Mouse (Mus musculus): ENCODE measurements around the gene Mast3. TPM values are rescaled to one million over a fixed set of nuclear protein-coding genes. Genes with fewer than 3 reads are reported as not detected.

Mast3 gene
- total RNA-seq, 2 experiments from 2014 or later = 16.7 to 48.7 TPM

DNA sequence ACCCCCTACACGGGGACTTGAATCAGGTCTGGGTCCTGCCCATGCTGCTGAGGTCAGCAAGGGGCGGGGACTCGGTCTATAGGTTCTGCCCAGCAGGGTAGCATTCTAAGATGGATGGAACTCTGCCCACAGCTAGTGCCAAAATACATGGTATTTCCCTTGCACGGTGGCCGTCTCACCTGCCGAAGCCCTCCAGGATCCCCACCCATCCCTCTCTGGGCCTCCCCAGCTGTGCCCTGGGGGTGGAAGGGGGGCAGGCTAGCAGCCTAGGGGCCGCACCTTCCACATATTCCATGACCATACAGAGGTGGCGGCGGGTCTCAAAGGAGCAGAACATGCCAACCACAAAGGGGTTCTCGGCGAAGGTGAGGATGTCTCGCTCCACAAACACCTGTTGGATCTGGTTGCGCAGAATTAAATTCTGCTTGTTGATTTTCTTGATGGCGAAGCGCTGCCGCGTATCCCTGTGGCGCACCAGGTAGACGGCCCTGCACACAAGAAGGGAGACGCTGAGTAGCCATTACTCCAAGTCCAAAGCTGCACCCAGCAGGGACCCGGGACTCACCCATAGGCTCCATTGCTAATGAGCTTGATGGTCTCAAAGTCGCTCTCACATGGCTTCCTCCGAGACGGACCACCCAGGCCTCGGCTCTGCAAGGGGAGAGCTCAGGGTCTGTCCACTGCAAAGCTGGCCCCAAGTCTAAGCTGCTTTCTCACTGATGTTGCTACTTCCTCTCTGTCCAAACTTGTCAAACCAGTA lies 18.4 kb downstream of the Mast3 start:
- no peak for ATAC-seq (replicated peaks; ENCODE audit: poor library complexity)

DNA sequence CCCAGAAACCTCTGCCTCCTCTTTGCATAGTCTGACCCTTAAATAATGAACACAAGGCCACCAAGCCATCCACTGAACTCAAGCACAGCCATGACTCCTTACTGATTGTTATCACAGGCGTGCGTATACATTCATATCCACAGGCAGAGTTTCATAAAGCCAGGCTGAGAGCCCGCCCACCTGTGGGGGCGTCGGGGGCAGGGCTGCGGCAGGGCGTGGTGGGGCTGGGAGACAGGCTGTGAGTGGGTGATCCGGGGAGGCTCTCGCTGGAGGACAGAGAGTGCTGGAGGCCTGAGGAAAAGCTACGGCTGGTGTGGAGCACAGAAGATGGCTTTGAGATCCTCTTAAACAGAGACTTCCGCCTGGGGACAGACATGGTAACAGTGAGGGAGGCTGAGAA lies 24.8 kb downstream of the Mast3 start:
- ATAC-seq (replicated peaks; ENCODE audit: poor library complexity) = no peak

DNA sequence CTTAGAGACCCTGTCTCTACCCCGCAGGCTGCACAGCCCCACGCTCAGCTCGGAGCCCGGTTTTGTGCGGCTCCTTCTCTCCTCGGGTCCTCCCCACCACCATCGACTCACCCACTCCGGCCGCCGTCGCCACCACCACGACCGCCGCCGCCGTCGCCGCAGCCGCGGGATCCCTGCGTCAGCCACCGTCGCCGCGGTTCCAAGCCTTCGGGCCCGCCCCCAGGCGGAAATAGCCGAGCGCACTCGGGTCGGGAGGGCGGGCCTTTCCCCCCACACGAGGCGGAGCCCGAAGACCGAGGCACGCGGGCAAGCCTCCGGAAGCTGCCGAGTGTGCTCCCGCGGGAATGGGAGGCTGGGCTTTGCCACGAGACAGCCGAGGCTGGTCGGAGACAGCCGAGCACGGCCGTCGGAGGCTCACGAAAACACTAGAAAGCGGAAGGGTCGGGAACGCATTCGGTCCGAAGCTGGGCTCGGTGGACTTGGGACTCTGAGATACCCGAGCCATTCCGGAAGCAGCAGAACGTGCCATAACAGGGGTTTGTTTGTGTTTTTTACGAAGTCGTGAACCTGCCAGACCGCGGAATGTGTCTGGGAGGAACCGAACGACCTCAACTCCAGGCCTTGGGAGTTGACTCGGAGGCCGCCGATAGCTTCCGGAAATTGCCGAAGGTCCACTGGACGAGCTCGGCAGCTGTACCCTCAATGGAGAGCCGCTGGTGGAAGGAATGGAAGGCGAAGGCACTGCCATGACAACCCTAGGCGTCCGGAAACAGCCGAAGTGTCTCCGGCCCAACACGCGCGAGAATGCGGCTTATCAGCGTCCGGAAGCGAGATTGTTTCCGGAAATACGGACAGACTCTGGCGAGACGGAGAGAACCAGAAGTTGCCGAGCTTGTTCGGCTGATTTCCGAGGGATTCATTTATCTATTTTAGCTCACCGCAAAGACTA lies 28.1 kb downstream of the Mast3 start, which contains the start of gene Pik3r2:
Gene Pik3r2, minus strand, starts transcription at position 218 of the 949 bp plus-strand sequence.
- ATAC-seq (replicated peaks; ENCODE audit: poor library complexity) = peak; percentile 81

DNA sequence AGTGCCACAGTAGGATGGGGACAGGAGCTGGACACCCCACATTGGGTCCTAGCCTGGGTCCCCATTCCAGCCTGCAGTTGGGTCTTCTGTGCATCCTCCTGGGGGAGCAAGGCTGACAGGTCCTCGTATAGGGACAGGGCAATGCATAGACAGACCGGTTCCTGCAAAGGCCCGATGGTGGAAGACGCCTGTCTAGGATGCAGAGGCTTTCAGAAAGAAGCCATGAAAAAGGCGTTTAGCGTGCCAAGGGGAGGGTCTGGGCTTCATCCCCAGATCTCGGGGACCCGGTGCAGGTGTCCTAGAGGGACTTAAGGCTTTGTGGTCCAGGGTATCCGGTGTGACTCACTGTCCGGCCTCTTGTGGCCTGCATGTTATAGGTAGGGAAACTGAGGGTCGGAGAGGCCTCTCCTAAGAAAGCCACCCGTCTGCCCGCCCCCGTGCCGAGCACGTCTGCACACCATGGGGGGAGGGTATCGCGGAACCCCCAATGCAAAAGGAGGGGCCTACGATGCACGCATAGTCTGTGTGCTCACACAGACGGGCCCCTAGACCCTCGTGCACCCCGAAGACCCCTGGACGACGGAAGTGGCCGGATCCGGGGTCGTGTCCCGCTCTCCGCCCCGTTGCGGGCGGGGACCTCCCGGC lies 28.9 kb downstream of the Mast3 start:
- no peak for ATAC-seq (replicated peaks; ENCODE audit: poor library complexity)

DNA sequence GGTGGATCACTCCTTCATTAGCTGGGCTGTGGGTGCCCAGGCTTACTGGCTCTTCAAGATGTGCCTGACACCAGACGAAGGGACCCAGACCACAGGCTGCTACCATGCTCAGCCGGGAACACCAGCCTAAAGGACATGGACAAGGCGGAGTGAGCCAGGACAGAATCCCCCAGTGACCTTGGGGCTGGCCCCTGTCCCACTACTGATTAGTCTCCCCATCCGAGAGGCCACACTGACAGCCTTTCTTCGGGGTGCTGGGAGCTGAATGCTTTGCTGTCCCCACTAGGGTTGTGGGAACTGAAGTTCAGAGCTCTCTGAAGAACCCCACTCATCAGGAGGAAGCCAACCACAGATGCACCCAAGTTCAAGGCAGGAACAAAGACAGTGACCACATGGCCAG lies 29.6 kb downstream of the Mast3 start:
- no peak for ATAC-seq (replicated peaks; ENCODE audit: poor library complexity)

DNA sequence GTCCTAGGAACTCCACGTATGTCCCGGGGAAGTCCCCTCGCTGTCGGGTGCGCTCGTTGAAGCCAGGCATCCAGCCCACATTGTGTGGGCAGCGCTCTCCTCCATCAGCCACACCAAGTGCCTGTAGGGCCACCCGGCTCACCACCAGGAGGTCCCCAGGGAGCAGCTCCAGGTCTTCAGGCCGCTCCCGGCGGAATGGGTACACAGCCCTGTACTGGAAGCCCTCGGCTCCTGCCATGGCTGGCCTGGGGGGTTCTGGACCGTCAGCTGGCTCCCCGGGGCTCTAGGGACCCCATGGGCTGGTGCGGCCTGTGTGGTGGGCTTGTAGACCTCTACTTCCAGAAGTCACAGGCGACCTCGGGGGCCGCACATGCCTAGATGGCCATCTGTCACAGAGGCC lies 30.1 kb downstream of the Mast3 start:
- ATAC-seq (replicated peaks; ENCODE audit: poor library complexity) = no peak

DNA sequence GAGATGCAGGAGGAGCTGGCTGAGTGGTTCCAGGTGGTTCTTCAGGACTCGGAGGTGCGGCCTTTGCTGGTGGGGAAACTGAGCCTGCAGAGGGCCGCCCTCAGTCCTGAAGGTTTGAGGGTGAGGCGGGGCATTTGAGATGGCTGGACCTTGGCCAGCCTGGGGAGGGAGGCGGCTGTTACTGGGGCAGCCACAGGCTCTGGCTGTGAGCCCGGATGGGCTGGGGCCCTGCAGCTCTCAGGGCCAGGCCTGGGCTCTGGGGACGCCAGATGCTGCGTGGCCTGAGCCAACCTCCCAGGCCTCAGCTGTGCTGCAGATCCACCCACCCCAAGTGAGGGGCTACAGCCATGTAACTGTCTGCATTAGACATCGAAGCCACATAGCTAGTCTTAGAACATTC lies 31.0 kb downstream of the Mast3 start:
- no peak for ATAC-seq (replicated peaks; ENCODE audit: poor library complexity)

DNA sequence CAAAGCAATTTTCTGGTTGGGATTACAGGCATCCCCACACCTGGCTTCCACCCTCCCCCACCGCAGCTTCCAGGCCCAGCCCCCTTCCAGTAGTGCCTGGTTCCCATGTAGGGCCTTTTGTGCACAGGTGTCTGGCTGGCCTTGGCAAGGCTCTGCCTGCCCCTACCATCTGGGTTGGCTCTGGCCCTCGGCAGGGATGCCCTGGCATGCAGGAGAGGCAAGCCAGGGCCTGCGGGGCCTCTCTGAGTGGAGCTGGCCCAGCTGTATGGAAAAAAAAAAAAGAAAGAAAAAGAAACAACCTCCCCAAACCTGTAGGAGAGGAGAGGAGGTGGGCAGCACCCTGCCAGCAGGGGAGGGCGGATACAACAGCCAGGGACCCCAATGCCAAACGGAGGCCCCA lies 31.4 kb downstream of the Mast3 start:
- no peak for ATAC-seq (replicated peaks; ENCODE audit: poor library complexity)

DNA sequence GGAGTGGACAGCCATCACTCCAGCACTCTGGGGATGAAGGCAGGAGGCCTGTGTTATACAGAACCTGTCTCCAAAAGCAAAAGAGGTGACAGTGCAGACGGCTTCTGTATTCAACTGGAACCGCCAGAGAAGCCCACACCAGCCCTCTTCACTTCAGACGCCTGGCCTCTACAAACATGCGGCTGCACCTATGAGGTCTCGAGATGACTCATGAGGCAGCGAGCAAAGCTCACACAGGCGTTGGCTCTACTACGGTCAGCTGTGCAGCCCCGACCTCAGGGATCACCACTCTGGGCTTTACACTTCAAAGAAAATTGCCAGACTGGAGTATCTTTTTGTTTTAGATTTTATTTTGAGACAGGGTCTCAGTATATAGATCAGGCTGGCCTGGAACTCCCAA lies 32.0 kb downstream of the Mast3 start:
- ATAC-seq (replicated peaks; ENCODE audit: poor library complexity) = no peak

DNA sequence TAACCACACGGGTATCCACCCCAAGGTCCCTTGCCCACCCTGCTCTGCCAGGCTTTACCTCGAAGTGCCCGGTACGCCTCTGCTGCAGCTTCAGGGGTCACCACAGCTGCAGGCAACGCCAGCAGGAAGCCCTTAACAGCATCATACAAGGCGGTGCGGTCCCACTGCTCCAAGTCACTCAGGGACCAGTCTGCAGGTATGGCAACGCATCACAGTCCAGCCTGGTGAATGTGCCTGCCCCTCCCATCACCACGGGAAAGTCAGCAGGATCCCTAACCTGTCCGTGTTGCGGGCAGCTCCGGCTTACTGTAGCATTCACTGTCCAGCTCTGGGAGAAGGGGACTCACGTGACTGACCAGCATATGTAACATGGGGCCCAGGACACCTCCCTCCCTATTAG lies 32.8 kb downstream of the Mast3 start:
- no peak for ATAC-seq (replicated peaks; ENCODE audit: poor library complexity)

DNA sequence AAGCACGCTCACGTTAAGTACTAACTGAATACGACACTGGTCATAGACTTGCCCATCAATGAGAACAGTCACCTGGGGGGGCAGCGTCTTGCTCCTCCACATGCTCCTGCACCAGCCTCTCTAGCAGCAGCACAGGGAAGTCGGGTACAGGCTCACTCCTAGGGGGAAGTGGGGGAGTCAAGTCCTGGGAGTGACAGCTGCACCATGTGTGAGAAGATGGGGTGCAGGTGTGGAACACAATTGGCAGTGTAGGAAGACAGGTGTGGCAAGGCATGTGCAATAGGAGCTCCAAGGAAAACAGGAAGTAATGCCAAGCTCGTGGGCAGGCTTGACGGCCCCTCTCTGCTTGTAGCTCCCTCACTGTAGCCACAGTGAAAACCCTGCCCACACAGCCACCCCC lies 33.6 kb downstream of the Mast3 start:
- no peak for ATAC-seq (replicated peaks; ENCODE audit: poor library complexity)

DNA sequence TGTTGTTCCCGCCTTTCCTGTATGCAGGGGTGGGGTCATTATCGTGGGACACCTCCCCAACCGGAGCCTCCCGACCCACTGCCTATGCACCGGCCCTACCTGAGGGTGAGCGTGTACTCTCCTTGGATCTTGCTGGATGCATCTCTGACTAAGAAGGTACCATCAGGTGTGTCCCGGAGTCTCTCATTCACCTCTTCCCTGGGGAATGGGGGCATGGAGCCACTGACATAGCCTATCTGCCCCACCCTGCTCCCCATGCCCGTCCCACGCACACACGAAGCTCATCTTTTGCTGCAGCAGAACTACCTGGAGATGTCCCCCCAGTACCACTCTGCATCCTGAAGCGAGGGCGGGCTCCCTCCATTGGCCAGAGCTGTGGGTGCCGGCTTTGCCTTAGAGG lies 34.1 kb downstream of the Mast3 start:
- ATAC-seq (replicated peaks; ENCODE audit: poor library complexity) = no peak

DNA sequence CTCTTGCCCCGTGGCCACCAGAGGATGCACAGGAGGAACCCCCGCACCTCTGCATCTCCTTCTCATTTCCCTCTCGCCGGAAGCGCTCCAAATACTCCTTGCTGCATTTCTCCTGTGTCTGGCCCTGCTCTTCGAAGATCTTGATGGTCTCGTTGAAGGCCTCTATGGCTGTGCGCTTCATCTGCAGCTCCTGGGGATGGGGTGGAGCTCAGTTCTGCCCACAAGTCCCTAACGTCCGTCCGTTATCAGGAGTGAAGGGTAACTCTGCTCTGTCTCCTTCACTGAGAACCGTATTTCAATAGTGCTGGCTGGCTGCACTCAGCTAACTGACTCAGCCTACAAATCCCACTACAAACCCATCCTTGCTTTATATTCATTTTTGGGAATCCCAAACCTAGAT lies 35.0 kb downstream of the Mast3 start:
- ATAC-seq (replicated peaks; ENCODE audit: poor library complexity) = 0 out of 2 replicates have a peak, but pooled peaks have one; percentile 12

DNA sequence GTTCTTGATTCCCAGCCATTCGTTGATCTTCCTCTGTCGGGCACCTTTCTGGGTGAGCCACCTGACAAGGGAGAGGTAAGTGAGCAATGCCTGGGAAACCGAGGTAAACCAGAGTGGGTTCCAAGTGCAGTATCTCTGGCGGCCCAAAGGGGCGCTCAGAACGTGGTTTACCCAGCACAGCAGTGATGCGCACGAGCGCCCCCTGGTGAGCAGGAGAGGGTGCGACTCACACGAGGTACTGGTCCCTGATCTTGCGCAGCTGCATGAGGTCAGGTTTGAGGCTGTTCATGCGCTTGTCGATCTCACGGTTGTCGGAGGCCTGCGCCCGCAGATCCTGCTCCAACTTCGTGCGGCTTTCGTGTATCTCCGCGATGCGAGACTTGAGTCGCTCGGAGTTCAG lies 35.5 kb downstream of the Mast3 start:
- peak; percentile 79 for ATAC-seq (replicated peaks; ENCODE audit: poor library complexity)

DNA sequence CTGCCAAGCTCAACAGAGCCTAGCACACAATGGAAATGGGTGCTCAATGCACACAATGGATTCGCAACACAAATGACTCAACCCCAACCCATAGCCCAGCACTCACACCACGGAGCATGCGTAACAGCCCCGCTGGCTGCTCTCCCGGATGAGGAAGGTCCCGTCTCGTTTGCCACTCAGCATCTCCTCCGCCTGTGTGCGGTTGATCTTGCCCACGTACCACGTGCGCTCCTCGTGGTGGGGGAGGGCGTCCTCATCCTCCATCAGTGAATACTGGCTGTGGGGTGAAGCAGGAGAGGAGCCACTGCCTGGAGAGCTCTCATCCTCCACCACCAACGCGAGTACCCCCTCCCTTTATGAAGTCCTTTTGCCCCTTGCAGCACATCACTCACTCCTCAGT lies 35.9 kb downstream of the Mast3 start:
- ATAC-seq (replicated peaks; ENCODE audit: poor library complexity) = no peak

DNA sequence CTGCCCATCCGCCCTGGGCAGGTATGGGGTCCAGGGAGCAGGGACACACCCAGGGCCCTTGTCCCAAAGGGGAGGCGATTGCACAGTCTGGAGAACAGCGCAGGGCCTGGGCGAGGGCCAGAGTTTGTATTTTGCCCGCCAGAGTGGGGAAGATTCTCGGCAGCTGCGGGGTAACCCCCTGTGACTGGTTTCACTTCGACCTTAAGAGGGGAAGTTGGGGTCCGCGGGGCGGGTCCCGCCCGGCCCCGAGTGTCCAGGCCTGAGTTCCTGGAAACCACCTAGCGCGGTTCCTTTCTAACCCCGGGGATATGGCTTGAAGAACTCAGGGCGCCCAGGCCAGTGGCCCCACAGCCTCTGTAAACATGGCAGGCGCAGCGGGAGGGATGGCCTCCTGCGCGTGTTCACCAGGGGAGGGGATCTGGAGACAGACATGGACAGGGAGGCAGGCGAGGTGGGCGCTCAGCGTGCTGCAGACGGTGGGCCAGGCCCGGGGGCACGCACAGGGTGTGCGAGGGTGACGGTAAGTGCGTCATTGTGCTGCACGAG lies 36.5 kb downstream of the Mast3 start:
- ATAC-seq (replicated peaks; ENCODE audit: poor library complexity) = no peak

DNA sequence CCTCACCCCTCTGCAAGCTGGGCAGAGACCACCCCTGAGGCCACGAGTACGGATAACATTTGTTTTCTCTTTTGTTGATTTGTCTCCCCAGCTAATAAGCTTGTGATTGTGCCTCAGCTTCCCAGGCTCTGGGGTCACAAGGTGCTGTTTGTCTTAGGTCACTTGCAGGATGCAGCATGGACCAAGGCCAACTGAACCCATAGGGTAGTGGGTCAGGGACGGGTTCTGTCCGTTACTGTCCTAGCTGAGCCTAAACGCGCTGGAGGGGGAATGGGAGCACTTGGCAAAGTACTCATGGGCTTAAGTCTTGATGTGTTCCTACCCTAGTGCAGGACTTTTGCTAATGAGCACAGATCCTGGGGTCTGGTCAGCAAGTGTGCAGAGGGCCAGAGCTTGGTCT lies 37.4 kb downstream of the Mast3 start:
- ATAC-seq (replicated peaks; ENCODE audit: poor library complexity) = no peak

DNA sequence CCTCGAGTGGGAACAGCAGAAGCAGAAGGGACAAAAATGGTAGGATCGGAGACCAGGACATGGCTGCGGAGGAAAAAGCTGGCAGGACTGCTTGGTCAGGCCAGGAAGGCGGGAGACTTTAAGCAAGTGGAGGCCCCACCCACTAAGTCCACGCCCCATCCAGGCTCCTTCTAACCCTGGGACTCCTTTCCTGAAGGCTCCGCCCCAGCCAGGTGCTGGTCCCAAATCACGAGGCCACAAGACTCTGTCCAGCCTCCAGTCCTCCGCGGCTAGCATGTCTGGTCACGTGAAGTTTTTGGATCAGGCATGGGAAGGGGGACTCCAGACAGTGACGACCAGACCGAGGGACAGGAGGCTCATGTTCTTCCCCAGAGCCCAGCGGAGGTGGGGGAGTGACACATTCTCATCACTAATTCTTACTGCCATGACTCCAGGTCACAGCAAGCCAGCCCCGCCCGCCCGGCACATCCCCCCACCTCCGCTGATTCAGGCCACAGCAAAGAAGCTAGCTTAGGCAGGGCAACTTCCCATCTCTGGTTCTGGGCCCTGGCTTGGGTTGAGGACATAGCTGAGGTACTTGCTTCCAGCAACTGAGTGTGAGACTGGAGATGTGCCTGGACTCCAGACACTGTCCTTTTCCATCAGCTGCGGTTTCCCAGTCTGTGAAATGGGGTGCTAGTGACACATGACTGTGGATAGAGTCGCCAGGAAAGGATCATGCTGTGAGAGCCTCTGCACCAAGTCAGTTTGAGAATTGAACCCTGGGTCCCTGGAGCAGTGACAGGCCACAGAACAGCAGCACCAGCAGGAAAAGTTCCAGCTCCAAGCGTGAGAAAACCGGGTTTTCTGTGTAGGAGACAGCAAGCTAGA lies 38.0 kb downstream of the Mast3 start:
- 0 out of 2 replicates have a peak, but pooled peaks have one; percentile 15 for ATAC-seq (replicated peaks; ENCODE audit: poor library complexity)

DNA sequence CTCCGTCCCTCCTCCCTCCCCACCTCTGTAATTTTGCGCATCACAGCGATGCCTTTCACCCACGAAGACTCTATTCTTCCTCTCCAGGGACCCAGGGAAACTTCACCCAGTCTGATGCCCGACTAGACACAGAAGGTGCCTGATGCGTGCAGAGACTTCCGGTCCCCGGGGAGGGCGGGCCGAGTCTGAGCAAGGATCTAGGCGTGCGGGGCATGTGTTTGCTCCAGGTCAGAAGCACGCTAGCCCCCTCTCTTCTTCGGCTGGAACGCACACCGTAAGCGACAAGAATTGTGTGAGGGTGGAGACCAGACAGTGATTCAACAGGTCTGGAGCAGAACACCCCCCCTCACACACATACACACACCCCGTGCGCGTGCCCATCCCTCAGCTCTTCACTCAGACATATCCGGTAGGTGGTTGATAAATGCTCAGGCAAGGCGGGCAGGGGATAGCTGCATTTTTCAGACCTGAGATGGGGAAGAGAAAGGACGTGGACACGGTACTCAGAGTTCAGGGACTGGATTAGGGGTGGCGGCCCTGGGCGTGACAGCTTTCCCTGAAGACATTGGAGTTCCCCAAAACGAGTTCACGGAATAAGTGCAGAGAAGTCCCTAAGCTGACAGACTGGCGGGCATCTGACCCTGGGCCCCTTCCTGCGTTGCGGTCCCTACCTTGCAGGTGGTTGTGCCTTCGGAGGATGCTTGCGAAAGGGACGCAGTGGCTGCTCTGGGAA lies 38.9 kb downstream of the Mast3 start:
- no peak for ATAC-seq (replicated peaks; ENCODE audit: poor library complexity)

DNA sequence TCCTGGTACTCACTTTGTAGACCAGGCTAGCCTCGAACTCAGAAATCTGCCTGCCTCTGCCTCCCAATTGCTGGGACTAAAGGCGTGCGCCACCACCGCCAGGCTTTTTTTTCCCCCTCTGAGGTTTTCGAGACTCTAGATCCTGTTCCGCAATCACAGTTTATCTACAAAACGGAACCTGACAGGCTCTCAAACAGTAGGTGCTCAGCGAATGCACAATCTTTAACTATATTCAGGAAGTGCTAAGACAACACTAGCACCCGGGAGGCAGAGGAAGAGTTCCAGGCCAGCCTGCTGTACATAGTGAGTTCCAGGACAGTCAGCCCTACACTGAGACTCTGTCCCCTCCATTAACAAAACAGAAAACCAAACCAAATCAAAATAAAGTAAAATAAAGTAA lies 39.5 kb downstream of the Mast3 start:
- no peak for ATAC-seq (replicated peaks; ENCODE audit: poor library complexity)

Data from megakaryocyte progenitor cell, adult 5-6 weeks (primary cell).